In the genomic region with DNA sequence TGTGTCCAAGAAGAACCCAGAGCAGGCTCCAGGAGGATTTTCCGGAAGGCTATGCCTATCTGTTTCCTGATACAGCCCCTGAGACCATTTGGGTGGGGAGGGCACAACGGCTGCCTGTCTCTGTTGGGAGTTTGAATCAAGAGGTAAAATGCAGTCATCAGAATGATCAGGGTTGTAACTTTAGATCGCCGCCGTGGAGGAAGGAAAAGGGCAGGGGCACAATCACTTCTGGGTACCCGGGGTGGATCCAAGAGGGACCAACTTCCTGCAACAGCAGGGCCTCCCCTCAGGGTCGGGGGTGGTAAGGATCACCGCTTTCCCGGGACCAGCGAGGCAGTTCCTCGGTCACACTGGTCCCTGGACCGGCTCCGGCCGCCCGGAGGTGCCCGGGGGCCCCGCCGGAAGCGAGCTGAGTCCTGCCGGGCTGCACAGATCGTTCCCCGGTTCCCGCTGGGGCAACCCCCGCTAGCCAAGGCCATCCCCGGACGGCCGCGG, we compare ENCODE assay signal across 8 mouse cellular contexts. TPM values are rescaled to one million over a fixed set of nuclear protein-coding genes. Genes with fewer than 3 reads are reported as not detected.
A peak's percentile ranks its signal among the peaks of the same experiment; 100 is the strongest.
DNase-seq lines count a peak whose midpoint lies in the region; ATAC-seq lines count a peak whose summit lies in the region.

No protein-coding gene starts in this region.

- H3K4me1 ChIP-seq in kidney, embryonic 15.5 days: peaks cover 37% of the 10 kb centered on the region
- H3K4me1 ChIP-seq in hindbrain, embryonic 10.5 days (replicated peaks): peaks cover 23% of the 10 kb centered on the region
- H3K4me1 ChIP-seq in megakaryocyte, embryonic 14.5 days: peaks cover 72% of the 10 kb centered on the region

- peak overlapping the region; percentile 66 for H3K4me2 ChIP-seq in kidney, embryonic 15.5 days

- no peak for DNase-seq in kidney, adult 9 months
- DNase-seq in hindbrain, embryonic 10.5 days (ENCODE audit: low spot score): no peak
- no peak for DNase-seq in right cerebral cortex, postnatal 36 days (ENCODE audit: low spot score in 2 of 2)
- no peak for DNase-seq in frontal cortex, postnatal 10 days (ENCODE audit: low spot score in 2 of 2)
- no peak for DNase-seq in right cerebral cortex, postnatal 14 days

- H3K27me3 ChIP-seq in kidney, embryonic 15.5 days: no peaks in the 10 kb centered on the region
- no peaks in the 10 kb centered on the region for H3K27me3 ChIP-seq in hindbrain, embryonic 10.5 days (ENCODE audit: insufficient read depth, poor library complexity, severe bottlenecking)
- no peaks in the 10 kb centered on the region for H3K27me3 ChIP-seq in megakaryocyte, embryonic 14.5 days (replicated peaks)

- H3K9ac ChIP-seq in kidney, embryonic 15.5 days: peak overlapping the region; percentile 87

- ATAC-seq in kidney, embryonic 15.5 days (replicated peaks; ENCODE audit: low FRiP score): peak; percentile 0; the same call in 1 of the 2 replicates
- ATAC-seq in activated CD4-positive, CD25-positive, alpha-beta regulatory T cell, adult 4 months: peak; percentile 30

- peaks cover 6% of the 10 kb centered on the region for H3K36me3 ChIP-seq in kidney, embryonic 15.5 days
- no peaks in the 10 kb centered on the region for H3K36me3 ChIP-seq in hindbrain, embryonic 10.5 days
- peaks cover 26% of the 10 kb centered on the region for H3K36me3 ChIP-seq in megakaryocyte, embryonic 14.5 days (replicated peaks; ENCODE audit: low read length)

- WGBS in kidney, embryonic 15.5 days: under 1% methylated on average over 28 of the region's 28 CpGs
- WGBS in hindbrain, embryonic 10.5 days: under 1% methylated on average over 28 of the region's 28 CpGs

- peak overlapping the region; percentile 87 for H3K4me3 ChIP-seq in kidney, embryonic 15.5 days (replicated peaks)
- H3K4me3 ChIP-seq in hindbrain, embryonic 10.5 days: peak overlapping the region; percentile 86
- H3K4me3 ChIP-seq in megakaryocyte, embryonic 14.5 days (replicated peaks): peak overlapping the region; percentile 97

- H3K27ac ChIP-seq in kidney, embryonic 15.5 days: peak overlapping the region; percentile 92
- peak overlapping the region; percentile 95 for H3K27ac ChIP-seq in hindbrain, embryonic 10.5 days

- no peaks in the 10 kb centered on the region for H3K9me3 ChIP-seq in kidney, embryonic 15.5 days (replicated peaks)
- no peaks in the 10 kb centered on the region for H3K9me3 ChIP-seq in hindbrain, embryonic 10.5 days
- no peaks in the 10 kb centered on the region for H3K9me3 ChIP-seq in megakaryocyte, embryonic 14.5 days

RNA-seq across cellular contexts. Expression of a gene that starts 2.0 kb away (rescaled TPM):
- polyA plus RNA-seq in kidney, embryonic 15.5 days (2015; fragmentation: Nextera tagmentation; extraction: Ambion mirVana): 148 and 168 TPM in 2 replicates
- 10 to 100 TPM; 56.2 to 64.9 TPM for polyA plus RNA-seq in activated CD4-positive, CD25-positive, alpha-beta regulatory T cell, adult 4 months (2017; shearing (Covaris generic))
- 153 and 156 TPM in 2 replicates for polyA plus RNA-seq in hindbrain, embryonic 10.5 days (2016; fragmentation: Nextera tagmentation; extraction: Ambion mirVana)
- 183 and 184 TPM in 2 replicates for polyA plus RNA-seq in megakaryocyte, embryonic 14.5 days (2012; ENCODE audit: insufficient read depth, low replicate concordance)
